Mouse (Mus musculus): ENCODE results near the gene Plppr3. TPM values are rescaled to one million over a fixed set of nuclear protein-coding genes. Genes with fewer than 3 reads are reported as not detected.
A peak's percentile ranks its signal among the peaks of the same experiment; 100 is the strongest.

The Plppr3 gene
- total RNA-seq, 1 experiment from 2014 or later, result 0.95 TPM

GRCm38 (mm10) chr10:79856704-79857451, 17.6 kb downstream of the Plppr3 start:
- no peak for ATAC-seq (replicated peaks; ENCODE audit: insufficient number of reproducible peaks, low FRiP score, low TSS enrichment, poor library complexity, severe bottlenecking)

DNA sequence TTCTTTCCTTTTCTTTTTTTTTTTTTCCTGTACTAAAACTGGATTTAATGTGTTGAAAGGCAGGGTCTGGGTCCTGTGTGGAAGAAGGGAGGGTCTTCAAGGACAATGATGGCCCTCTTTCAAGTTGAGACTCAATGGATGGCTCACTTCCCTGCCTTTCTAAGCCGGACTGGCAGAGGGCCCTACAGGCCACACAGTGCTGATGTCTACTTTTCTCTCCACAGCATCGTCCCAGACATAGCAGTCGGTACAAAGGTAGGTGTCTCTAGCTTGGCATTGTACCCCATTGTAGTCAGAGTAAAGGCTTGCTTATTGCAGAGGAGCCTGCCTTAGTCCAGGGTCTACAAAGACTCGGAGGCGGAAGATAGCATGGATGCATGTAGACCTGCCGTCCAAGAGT, 18.2 kb downstream of the Plppr3 start:
- no peak for ATAC-seq (replicated peaks; ENCODE audit: insufficient number of reproducible peaks, low FRiP score, low TSS enrichment, poor library complexity, severe bottlenecking)

DNA sequence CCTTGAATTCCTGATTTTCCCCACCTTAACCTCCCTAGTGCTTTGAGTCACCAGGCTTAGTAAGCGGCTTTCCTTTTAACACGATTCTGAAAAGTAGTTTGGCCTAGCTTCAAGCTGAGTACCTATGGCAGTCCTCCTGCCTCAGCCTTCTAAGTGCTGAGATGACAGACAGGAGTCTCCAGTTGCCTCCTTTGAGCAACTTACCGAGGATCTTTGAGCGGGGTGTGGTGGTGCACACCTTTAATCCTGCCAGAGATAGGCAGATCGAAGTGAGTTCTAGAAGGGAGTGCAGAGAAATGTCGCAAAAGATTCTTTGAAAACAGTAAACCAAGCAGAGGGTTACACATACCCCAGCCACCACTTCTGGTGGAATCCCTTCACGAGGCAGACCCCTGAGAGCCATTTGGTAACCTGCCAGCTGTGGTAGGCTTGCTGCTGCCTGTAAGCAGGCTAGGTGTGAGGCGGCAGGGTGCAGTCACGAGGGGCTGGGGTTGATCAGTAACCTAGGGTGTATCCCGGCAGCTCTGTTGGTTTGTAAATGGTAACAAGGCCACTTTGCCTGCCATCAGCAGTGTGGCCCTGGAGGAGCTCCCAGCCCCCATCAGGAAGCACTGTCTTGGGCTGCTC, 18.8 kb downstream of the Plppr3 start:
- no peak for ATAC-seq (replicated peaks; ENCODE audit: insufficient number of reproducible peaks, low FRiP score, low TSS enrichment, poor library complexity, severe bottlenecking)

- ATAC-seq (replicated peaks; ENCODE audit: insufficient number of reproducible peaks, low FRiP score, low TSS enrichment, poor library complexity, severe bottlenecking), result no peak
Measured at GRCm38 (mm10) chr10:79854801-79855541, 19.5 kb downstream of the Plppr3 start.

DNA sequence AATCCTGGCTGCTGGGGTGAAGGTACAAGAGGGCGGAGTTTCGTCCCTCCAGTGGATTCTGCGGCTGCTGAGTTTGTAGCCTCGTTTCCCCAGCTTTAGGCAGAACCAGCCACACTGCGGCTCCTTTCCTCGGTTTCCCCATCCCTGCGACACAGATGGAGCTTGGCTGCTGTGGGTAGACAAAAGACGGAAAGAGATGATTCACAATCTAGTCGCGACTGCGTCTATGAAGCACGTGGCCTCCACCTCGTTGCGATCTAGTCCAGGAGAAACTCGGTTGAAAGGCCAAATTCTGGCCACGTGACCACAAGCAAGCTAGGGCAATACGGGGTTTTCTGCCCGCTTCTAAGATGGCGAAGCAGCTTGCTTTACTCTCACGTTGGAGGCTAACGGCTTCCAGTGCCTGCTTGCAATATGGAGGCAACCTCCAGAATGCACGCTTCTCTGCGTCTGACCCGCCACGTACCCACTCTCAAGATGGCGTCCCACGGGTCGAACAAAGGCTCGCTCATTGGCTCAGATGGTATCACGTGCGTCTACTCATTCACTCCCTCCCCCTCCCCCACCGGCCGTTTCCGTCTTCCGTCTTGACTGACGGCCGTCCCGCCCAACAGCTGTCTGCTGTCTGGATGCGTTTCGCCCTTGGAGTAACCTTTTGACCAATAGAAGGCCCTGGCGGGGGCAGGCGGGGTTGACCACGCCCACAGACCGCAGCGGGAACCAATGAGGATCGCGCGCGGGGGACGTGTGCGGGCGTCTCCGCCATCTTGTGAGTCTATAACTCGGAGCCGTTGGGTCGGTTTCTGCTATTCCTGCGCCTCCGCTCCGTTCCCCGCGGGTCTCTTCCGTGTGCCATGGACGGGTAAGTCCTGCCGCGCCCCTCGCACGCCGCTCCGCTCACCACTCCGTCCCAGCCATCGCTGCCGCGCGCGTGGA, 20.3 kb downstream of the Plppr3 start, which contains the start of gene Ptbp1:
Ptbp1 (plus strand) TSS at position 568 of the 936 bp plus-strand sequence.
- ATAC-seq (replicated peaks; ENCODE audit: insufficient number of reproducible peaks, low FRiP score, low TSS enrichment, poor library complexity, severe bottlenecking), result peak; percentile 87

DNA sequence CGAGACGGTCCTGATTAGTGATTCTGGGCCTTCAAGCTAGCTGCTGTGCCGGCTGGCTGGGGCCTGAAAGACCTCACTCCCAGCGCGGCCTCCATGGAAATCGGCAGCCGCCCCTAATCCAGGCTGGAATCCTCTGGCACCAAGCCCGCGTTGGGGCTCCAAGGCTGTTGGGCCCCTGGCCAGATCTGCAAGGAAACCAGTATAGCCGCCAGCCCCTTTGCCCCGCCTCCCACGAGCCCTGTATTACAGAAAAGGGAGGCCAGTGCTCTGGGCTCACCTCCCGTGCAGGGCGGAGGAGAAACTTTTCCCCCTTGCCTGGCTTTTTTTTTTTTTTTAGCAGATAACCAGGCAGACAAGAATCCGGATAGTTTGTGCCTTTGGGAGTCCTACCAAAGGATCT, 21.0 kb downstream of the Plppr3 start:
- ATAC-seq (replicated peaks; ENCODE audit: insufficient number of reproducible peaks, low FRiP score, low TSS enrichment, poor library complexity, severe bottlenecking), result no peak

- ATAC-seq (replicated peaks; ENCODE audit: insufficient number of reproducible peaks, low FRiP score, low TSS enrichment, poor library complexity, severe bottlenecking), result no peak
Measured at GRCm38 (mm10) chr10:79852827-79853226, 21.6 kb downstream of the Plppr3 start.

GRCm38 (mm10) chr10:79852107-79852789, 22.2 kb downstream of the Plppr3 start:
- ATAC-seq (replicated peaks; ENCODE audit: insufficient number of reproducible peaks, low FRiP score, low TSS enrichment, poor library complexity, severe bottlenecking), result no peak

DNA sequence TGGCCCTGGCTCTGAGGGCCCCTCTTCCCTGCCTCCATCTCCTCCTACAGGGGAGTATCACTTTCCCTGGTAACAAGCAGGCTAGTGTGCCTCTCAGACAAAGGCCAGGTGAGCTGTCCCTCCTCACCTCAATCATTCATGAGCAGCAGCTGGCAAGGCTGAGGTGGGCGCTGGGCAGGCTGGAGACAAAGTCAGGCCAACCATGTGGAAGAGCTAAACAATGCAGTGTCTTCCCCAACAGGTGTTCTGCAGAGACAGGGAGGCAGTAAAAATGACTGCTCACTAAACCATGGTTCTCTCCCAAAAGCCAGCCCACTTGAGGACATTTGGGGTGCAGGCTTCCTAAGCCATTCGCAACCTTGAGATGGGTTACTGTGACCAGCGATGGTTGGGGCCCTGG, 22.8 kb downstream of the Plppr3 start:
- ATAC-seq (replicated peaks; ENCODE audit: insufficient number of reproducible peaks, low FRiP score, low TSS enrichment, poor library complexity, severe bottlenecking), result no peak

DNA sequence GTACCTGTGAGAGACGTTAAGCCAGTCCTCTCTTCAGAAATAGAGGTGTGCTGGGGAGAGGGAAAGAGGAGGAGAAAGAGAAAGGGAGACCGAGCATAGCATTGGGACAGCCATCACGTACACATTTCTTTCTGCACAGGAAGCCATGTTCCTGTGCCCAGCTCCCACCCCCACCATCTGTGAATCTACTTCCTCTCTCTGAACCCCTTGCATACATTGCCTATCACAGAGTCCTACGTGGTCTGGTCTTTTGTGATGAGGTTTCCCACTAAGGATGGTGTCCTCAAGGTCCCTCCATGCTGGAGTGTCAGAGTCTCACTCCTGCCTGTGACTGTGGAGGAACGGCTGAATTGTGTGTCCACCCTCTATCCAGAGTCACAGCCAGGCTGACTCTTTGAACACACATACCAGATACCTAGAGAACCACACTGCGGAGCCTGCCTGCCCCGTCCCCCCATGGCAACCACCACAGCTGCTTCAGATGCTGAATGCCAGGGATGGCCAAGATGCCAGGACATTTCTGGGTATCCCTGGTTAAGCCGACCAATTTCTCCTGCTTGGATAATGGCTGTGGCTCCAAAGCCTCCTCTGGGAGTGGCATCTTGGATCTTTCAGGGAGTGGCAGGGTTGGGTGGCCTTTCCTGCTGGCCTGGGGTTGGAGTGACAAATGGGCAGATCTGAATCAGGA, 24.3 kb downstream of the Plppr3 start:
- ATAC-seq (replicated peaks; ENCODE audit: insufficient number of reproducible peaks, low FRiP score, low TSS enrichment, poor library complexity, severe bottlenecking), result no peak

DNA sequence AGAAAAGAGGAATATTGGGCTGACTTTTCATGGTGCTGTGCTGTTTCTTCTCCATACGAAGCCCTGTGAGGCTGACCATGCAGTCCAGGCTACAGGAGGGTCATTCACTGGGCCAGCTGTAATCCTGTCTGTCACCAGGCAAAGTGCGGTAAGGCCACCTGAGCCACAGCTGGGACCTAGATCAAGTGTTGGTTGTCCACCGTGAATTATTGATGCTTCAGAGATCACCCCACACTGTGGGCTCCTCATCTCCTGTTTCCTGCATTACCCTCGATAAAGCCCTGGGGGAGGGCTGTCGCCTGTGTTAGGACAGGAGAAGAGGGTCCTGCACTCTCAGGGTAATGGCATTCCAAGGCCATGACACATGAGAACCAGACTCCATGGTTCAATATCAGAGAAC, 27.9 kb downstream of the Plppr3 start:
- no peak for ATAC-seq (replicated peaks; ENCODE audit: insufficient number of reproducible peaks, low FRiP score, low TSS enrichment, poor library complexity, severe bottlenecking)

DNA sequence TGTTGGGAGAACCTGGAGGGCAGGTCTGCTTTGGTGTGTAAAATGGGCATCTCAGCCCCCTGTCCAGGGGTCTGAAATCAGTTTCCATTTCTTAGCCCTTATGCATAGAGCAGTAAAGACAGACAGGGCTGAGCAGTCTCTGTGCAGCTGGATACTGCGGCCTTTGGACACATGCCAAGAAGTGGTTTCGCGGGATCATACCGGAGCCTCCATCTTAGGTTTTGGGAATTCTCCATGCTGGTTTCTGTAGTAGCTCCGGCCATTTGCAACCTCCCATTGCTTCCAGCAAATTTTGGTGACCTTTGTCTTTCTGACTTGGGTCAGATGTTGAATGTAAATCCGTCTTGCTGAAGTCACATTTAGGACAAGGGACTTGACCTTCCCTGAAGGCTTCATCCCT, 31.0 kb downstream of the Plppr3 start:
- ATAC-seq (replicated peaks; ENCODE audit: insufficient number of reproducible peaks, low FRiP score, low TSS enrichment, poor library complexity, severe bottlenecking), result no peak

GRCm38 (mm10) chr10:79842322-79842721, 32.1 kb downstream of the Plppr3 start:
- no peak for ATAC-seq (replicated peaks; ENCODE audit: insufficient number of reproducible peaks, low FRiP score, low TSS enrichment, poor library complexity, severe bottlenecking)

GRCm38 (mm10) chr10:79840644-79841551, 33.5 kb downstream of the Plppr3 start:
- ATAC-seq (replicated peaks; ENCODE audit: insufficient number of reproducible peaks, low FRiP score, low TSS enrichment, poor library complexity, severe bottlenecking), result peak; percentile 25; the same call in 1 of the 2 replicates

DNA sequence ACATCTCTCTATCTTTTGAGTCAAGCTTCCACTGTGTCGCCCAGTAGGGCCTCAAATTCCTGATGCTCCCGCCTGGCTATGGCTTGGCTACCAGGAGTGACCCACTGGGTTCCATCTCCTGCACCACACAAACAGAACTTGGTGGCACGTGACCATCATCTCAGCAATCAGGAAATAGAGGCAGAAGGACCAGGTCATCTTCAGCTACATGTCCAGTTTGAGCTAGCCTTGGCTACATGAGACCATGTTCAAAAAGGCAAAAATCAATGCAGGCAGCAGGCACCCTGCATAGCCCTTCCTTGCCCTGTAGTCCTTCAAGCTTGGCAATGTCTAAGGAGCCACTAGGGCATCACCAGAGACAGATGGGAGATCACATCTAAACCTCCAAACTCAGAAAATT, 34.3 kb downstream of the Plppr3 start:
- ATAC-seq (replicated peaks; ENCODE audit: insufficient number of reproducible peaks, low FRiP score, low TSS enrichment, poor library complexity, severe bottlenecking), result no peak

- ATAC-seq (replicated peaks; ENCODE audit: insufficient number of reproducible peaks, low FRiP score, low TSS enrichment, poor library complexity, severe bottlenecking), result no peak
Measured at GRCm38 (mm10) chr10:79838151-79838550, 36.3 kb downstream of the Plppr3 start.

DNA sequence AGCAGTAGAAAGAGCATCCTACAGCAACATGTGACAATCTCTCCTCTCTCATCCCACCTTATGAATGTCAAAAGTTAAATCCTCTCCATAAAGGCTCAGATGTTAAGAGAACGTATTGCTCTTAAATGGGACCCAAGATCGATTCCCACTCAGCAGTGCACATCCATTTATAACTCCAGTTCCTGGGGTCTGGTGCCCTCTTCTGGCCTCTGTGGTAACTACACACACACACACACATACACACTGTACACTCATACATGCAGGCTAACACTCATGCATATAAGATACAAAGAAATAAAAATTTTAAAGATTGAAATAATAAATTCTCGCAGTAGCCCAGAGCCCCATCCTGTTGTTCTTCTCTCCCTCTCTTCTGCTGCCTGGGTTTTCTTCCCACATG, 37.5 kb downstream of the Plppr3 start:
- ATAC-seq (replicated peaks; ENCODE audit: insufficient number of reproducible peaks, low FRiP score, low TSS enrichment, poor library complexity, severe bottlenecking), result no peak

Data from monocyte, adult 5-6 weeks (primary cell).